Mouse (Mus musculus) left cerebral cortex, adult 2 months (tissue): ENCODE results near the gene Fbxo7. TPM values are rescaled to one million over a fixed set of nuclear protein-coding genes. Genes with fewer than 3 reads are reported as not detected.

Source experiments
- DNase-seq, 2 experiments: peaks; one replicate each; pipeline ENCODE4 v3.0.0; 2021 to 2022; ENCODE audit warnings: low spot score in 2 of 2, mixed read lengths in 1 of 2; ENCODE audit errors: extremely low spot score in 1 of 2
- H3K27ac ChIP-seq: fragments of 200-600 bp; 2 replicates; pipeline ENCODE4 v1.8.1; 2022
- H3K4me3 ChIP-seq: fragments of 200-600 bp; 2 replicates; pipeline ENCODE4 v1.8.1; 2022
- CTCF ChIP-seq: fragments of 200-600 bp; IDR thresholded peaks from 2 replicates; pipeline ENCODE4 v1.8.1; 2022; ENCODE audit warnings: antibody characterized with exemption, mild to moderate bottlenecking, moderate library complexity
- intact Hi-C: fragments of 180-260 bp; cut with DNase I; formaldehyde crosslinking; loops from one replicate; pipeline ENCODE4 v1.15.1; 2025
- total RNA-seq, 2 experiments: library from RNA; stranded (reverse); gene quantifications; 2 replicates each; pipeline ENCODE4 v1.2.3; 2021

Fbxo7 gene
- total RNA-seq, 2 experiments from 2014 or later: 25.9 to 27.1 TPM

GRCm38 (mm10) chr10:86066651-86067050 lies 44.9 kb downstream of the Fbxo7 start:
- no peak overlapping the region for H3K27ac ChIP-seq
- no peak for TF ChIP-seq CTCF
- intact Hi-C loops: loop anchor here (5.0 kb wide), 1 partner anchor 99 kb away; no protein-coding TSS in a partner anchor

GRCm38 (mm10) chr10:86067911-86068310 lies 46.1 kb downstream of the Fbxo7 start:
- Histone ChIP-seq H3K4me3 (no peak overlapping the region), H3K27ac (no peak overlapping the region)
- intact Hi-C loops: loop anchor here (5.0 kb wide), 1 partner anchor 101 kb away; no protein-coding TSS in a partner anchor
- TF ChIP-seq CTCF: no peak
- no peak for DNase-seq

More at GRCm38 (mm10) chr10:86066651-86067050, 44.9 kb downstream of the Fbxo7 start:
- no peak overlapping the region for H3K4me3 ChIP-seq
- no peak for DNase-seq

GRCm38 (mm10) chr10:86069341-86069740 lies 47.6 kb downstream of the Fbxo7 start:
- DNase-seq: no peak
- TF ChIP-seq CTCF: no peak
- intact Hi-C loops: loop anchor here (5.0 kb wide), 1 partner anchor 102 kb away; no protein-coding TSS in a partner anchor
- Histone ChIP-seq H3K4me3 (no peak overlapping the region), H3K27ac (no peak overlapping the region)

GRCm38 (mm10) chr10:86070751-86071150 lies 49.0 kb downstream of the Fbxo7 start:
- H3K4me3 ChIP-seq: no peak overlapping the region
- TF ChIP-seq CTCF: no peak
- intact Hi-C loops: no loop called here
- DNase-seq: no peak
- H3K27ac ChIP-seq: no peak overlapping the region

GRCm38 (mm10) chr10:86074134-86074533 lies 52.4 kb downstream of the Fbxo7 start:
- no peak for TF ChIP-seq CTCF
- intact Hi-C loops: no loop called here
- DNase-seq: no peak
- Histone ChIP-seq H3K4me3 (no peak overlapping the region), H3K27ac (no peak overlapping the region)

GRCm38 (mm10) chr10:86074971-86075711 lies 53.4 kb downstream of the Fbxo7 start:
- Histone ChIP-seq H3K27ac (no peak overlapping the region), H3K4me3 (no peak overlapping the region)
- no peak for DNase-seq
- intact Hi-C loops: no loop called here
- TF ChIP-seq CTCF: peak; percentile 45

- no peak for TF ChIP-seq CTCF
- DNase-seq: no peak
- no peak overlapping the region for H3K4me3 ChIP-seq
- no peak overlapping the region for H3K27ac ChIP-seq
- intact Hi-C loops: no loop called here
Observed at GRCm38 (mm10) chr10:86077272-86077671, 55.5 kb downstream of the Fbxo7 start.

GRCm38 (mm10) chr10:86078761-86079160 lies 57.0 kb downstream of the Fbxo7 start:
- H3K27ac ChIP-seq: no peak overlapping the region
- no peak for TF ChIP-seq CTCF
- intact Hi-C loops: no loop called here
- no peak for DNase-seq
- H3K4me3 ChIP-seq: no peak overlapping the region

- TF ChIP-seq CTCF: no peak
- no peak overlapping the region for H3K27ac ChIP-seq
- H3K4me3 ChIP-seq: no peak overlapping the region
- DNase-seq: no peak
- intact Hi-C loops: no loop called here
Observed at GRCm38 (mm10) chr10:86079921-86080320, 58.1 kb downstream of the Fbxo7 start.

- intact Hi-C loops: no loop called here
- no peak for DNase-seq
- no peak overlapping the region for H3K27ac ChIP-seq
- H3K4me3 ChIP-seq: no peak overlapping the region
- TF ChIP-seq CTCF: peak; percentile 57
Observed at GRCm38 (mm10) chr10:86091919-86092318, 70.1 kb downstream of the Fbxo7 start.

GRCm38 (mm10) chr10:86093109-86094035 lies 71.6 kb downstream of the Fbxo7 start:
- intact Hi-C loops: no loop called here
- Histone ChIP-seq H3K27ac (no peak overlapping the region), H3K4me3 (no peak overlapping the region)
- TF ChIP-seq CTCF: no peak
- no peak for DNase-seq

- no peak overlapping the region for H3K4me3 ChIP-seq
- no peak for DNase-seq
- TF ChIP-seq CTCF: no peak
- intact Hi-C loops: no loop called here
- H3K27ac ChIP-seq: no peak overlapping the region
Observed at GRCm38 (mm10) chr10:86098363-86098762, 76.6 kb downstream of the Fbxo7 start.
